22 mouse cellular contexts compared by ENCODE assay signal in the genomic region with DNA sequence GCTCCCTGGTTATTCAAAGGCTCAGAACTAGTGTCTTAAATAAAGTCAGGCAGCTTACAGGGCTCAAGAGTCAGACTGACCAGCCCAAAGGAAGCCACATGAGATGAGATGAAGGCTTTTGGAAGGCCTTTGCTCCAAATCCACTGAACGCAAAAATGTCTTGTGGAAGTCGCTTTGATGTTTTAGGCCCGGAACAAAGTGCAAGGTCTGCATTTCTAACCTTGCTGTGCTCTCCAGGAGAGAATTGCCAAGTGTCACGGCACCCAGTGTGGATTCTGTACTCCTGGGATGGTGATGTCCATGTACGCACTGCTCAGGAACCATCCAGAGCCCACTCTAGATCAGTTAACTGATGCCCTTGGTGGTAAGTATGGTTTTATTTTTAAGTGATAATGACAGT.
"Had no signal": no experiment of that assay in that cellular context is flagged by ENCODE, and none has a peak within 500 bp of the region (broad histone marks: within the 10 kb centered on the region; RNA-seq: fewer than 3 reads in every experiment).

No protein-coding gene starts in this region.

- H3K4me3 ChIP-seq: layer of hippocampus, adult 2 months; limb, embryonic 10.5 days; limb, embryonic 13.5 days; midbrain, embryonic 12.5 days; midbrain, embryonic 15.5 days; neural tube, embryonic 12.5 days; neural tube, embryonic 15.5 days had no signal

- H3K4me2 ChIP-seq: limb, embryonic 13.5 days; lung, embryonic 14.5 days; midbrain, embryonic 12.5 days; midbrain, embryonic 15.5 days; neural tube, embryonic 12.5 days; neural tube, embryonic 15.5 days had no signal

- H3K27ac ChIP-seq: layer of hippocampus, adult 2 months; limb, embryonic 10.5 days; limb, embryonic 13.5 days; liver, embryonic 14.5 days; macrophage; midbrain, embryonic 12.5 days; midbrain, embryonic 15.5 days; neural tube, embryonic 12.5 days; neural tube, embryonic 15.5 days; stomach, postnatal 0 days had no signal

- H3K36me3 ChIP-seq: limb, embryonic 10.5 days; limb, embryonic 13.5 days; midbrain, embryonic 12.5 days; midbrain, embryonic 15.5 days; neural tube, embryonic 12.5 days; neural tube, embryonic 15.5 days had no signal

- H3K9me3 ChIP-seq: limb, embryonic 10.5 days; limb, embryonic 13.5 days; midbrain, embryonic 12.5 days; midbrain, embryonic 15.5 days; neural tube, embryonic 12.5 days; neural tube, embryonic 15.5 days had no signal

- H3K9ac ChIP-seq: limb, embryonic 13.5 days; liver, embryonic 14.5 days; liver, postnatal 0 days; lung, embryonic 14.5 days; midbrain, embryonic 12.5 days; midbrain, embryonic 15.5 days; neural tube, embryonic 12.5 days; neural tube, embryonic 15.5 days had no signal

- H3K27me3 ChIP-seq: limb, embryonic 13.5 days; midbrain, embryonic 12.5 days; midbrain, embryonic 15.5 days; neural tube, embryonic 12.5 days; neural tube, embryonic 15.5 days had no signal

- H3K4me1 ChIP-seq: limb, embryonic 10.5 days; limb, embryonic 13.5 days; neural tube, embryonic 12.5 days had no signal

- DNase-seq: layer of hippocampus, adult 9-11 months; liver; liver, postnatal 0 days; lung, embryonic 14.5 days; right cerebral cortex, adult 18-20 months; right cerebral cortex, postnatal 14 days; right cerebral cortex, postnatal 4 days; thymus, adult 2 months; thymus, postnatal 14 days; thymus, postnatal 4 days had no signal

- ATAC-seq: intestine, postnatal 0 days; liver, postnatal 0 days; lung, postnatal 0 days; midbrain, embryonic 15.5 days had no signal
